Mouse (Mus musculus) E14TG2a.4 (cell line): ENCODE measurements around the gene Stra6.

ENCODE experiments used
- CTCF ChIP-seq: conservative IDR thresholded peaks from 2 replicates; pipeline ENCODE4 v1.5.1; 2014; ENCODE audit warnings: low read length
- NANOG ChIP-seq: IDR thresholded peaks from 2 replicates; pipeline ENCODE4 v1.6.1; 2014; ENCODE audit warnings: borderline replicate concordance, low read length, mixed read lengths
- POU5F1 ChIP-seq: IDR thresholded peaks from 2 replicates; pipeline ENCODE4 v1.6.1; 2014; ENCODE audit warnings: low read length, borderline replicate concordance

GRCm38 (mm10) chr9:58112866-58113278 is 49.3 kb downstream of the Stra6 start:
- no peak for TF ChIP-seq CTCF
- TF ChIP-seq POU5F1, result no peak
- TF ChIP-seq NANOG, result no peak
